Mouse (Mus musculus): ENCODE measurements around the gene B3galt5. TPM values are rescaled to one million over a fixed set of nuclear protein-coding genes. Genes with fewer than 3 reads are reported as not detected.

Gene B3galt5
- 1.6 and 1.9 TPM in 2 replicates for polyA plus RNA-seq (2012; rRNA removed)

GRCm38 (mm10) chr16:96235366-96235970 is at the start of gene B3galt5:
Gene B3galt5 (plus strand): TSS chr16:96235801.

GRCm38 (mm10) chr16:96191531-96192506 is 43.8 kb upstream of the B3galt5 start, which contains the start of gene Lca5l:
Gene Lca5l (minus strand): TSS chr16:96192271.

GRCm38 (mm10) chr16:96199913-96200701 is 35.5 kb upstream of the B3galt5 start, which contains the start of gene Sh3bgr:
Gene Sh3bgr (plus strand): TSS chr16:96200450.

Other genes starting within 250 kb of the B3galt5 start
- 49.8 and 56.1 TPM in 2 replicates for gene Psmg1, start 244.8 kb upstream of the B3galt5 start, polyA plus RNA-seq (2012; rRNA removed)
- gene Brwd1, start 153.3 kb upstream of the B3galt5 start, polyA plus RNA-seq (2012; rRNA removed), result 139 and 145 TPM in 2 replicates
- 349 and 377 TPM in 2 replicates for gene Hmgn1, start 108.1 kb upstream of the B3galt5 start, polyA plus RNA-seq (2012; rRNA removed)
- gene Wrb, start 90.4 kb upstream of the B3galt5 start, polyA plus RNA-seq (2012; rRNA removed), result 144 and 149 TPM in 2 replicates
- gene Lca5l, start 43.5 kb upstream of the B3galt5 start, polyA plus RNA-seq (2012; rRNA removed), result 2.1 and 2.2 TPM in 2 replicates
- gene Sh3bgr, start 35.4 kb upstream of the B3galt5 start, polyA plus RNA-seq (2012; rRNA removed), result 1.6 and 6.0 TPM in 2 replicates
- 0.01 TPM in 1 of 2 replicates, not detected in the other for gene Itgb2l, start 207.8 kb downstream of the B3galt5 start, polyA plus RNA-seq (2012; rRNA removed)
- 116 and 125 TPM in 2 replicates for gene Pcp4, start 231.8 kb downstream of the B3galt5 start, polyA plus RNA-seq (2012; rRNA removed)